In genomic region chr11:72488753-72489271, GRCm38 (mm10) we compare ENCODE assay signal across 8 mouse cellular contexts. TPM values are rescaled to one million over a fixed set of nuclear protein-coding genes. Genes with fewer than 3 reads are reported as not detected.
A peak's percentile ranks its signal among the peaks of the same experiment; 100 is the strongest.
DNase-seq lines count a peak whose midpoint lies in the region; ATAC-seq and TF ChIP-seq lines count a peak whose summit lies in the region.

No protein-coding gene starts in this region.

- H3K27me3 ChIP-seq in kidney, adult 2 months (replicated peaks; ENCODE audit: control insufficient read depth, insufficient read depth, low read length): no peaks in the 10 kb centered on the region
- peaks cover 6% of the 10 kb centered on the region for H3K27me3 ChIP-seq in liver, embryonic 14.5 days (ENCODE audit: control insufficient read depth, insufficient read depth, low read length)

- H3K4me1 ChIP-seq in kidney, adult 2 months (ENCODE audit: control insufficient read depth, insufficient read depth, low read length): no peaks in the 10 kb centered on the region
- H3K4me1 ChIP-seq in liver, embryonic 14.5 days (replicated peaks; ENCODE audit: control insufficient read depth in 2 of 2, insufficient read depth in 2 of 2, low read length in 1 of 2): peaks cover 3 to 23% of the 10 kb centered on the region in 2 experiments; a peak in 3 of 4 replicates

- under 1% methylated on average over 38 of the region's 38 CpGs for WGBS in kidney, adult 2 months
- under 1% methylated on average over 37 of the region's 38 CpGs for WGBS in liver, embryonic 14.5 days (ENCODE audit: insufficient replicate concordance)

- no peak for TF ChIP-seq CTCF in kidney, adult 2 months (conservative IDR thresholded peaks at IDR 0.05; ENCODE audit: insufficient read depth, insufficient read length, low read depth, low read length)
- no peak for TF ChIP-seq CTCF in liver, embryonic 14.5 days (IDR thresholded peaks at IDR 0.05; ENCODE audit: low read depth)

- H3K4me3 ChIP-seq in kidney, adult 2 months (ENCODE audit: insufficient read depth, low read depth, low read length): peak overlapping the region; percentile 67
- H3K4me3 ChIP-seq in liver, embryonic 14.5 days (ENCODE audit: insufficient read depth in 1 of 2, low read depth in 2 of 2, low read length in 2 of 2): peak overlapping the region; percentile 53 to 60

- H3K9ac ChIP-seq in liver, embryonic 14.5 days (replicated peaks): no peak overlapping the region

- H3K4me2 ChIP-seq in liver, embryonic 14.5 days (ENCODE audit: low read depth): peak overlapping the region; percentile 67

- DNase-seq in kidney, adult 2 months: no peak
- no peak for DNase-seq in kidney, adult 9 months
- DNase-seq in cerebellum, adult 8-10 months: peak; percentile 18
- peak; percentile 43 to 60 for DNase-seq in frontal cortex, postnatal 25 days (ENCODE audit: low spot score in 2 of 2)
- DNase-seq in kidney, postnatal 25 days: peak; percentile 36 to 60
- DNase-seq in liver, embryonic 14.5 days (ENCODE audit: low read depth in 3 of 3, low spot score in 3 of 3): no peak
- peak; percentile 88 for DNase-seq in retina, postnatal 1 day
- DNase-seq in c-Kit-positive CD71-positive TER-119-positive erythroid progenitor cells, embryonic 14.5 days (ENCODE audit: low spot score): no peak

- ATAC-seq in liver, embryonic 14.5 days (ENCODE audit: insufficient read depth): peak; percentile 12; the same call in 1 of the 2 replicates

- no peaks in the 10 kb centered on the region for H3K36me3 ChIP-seq in kidney, adult 2 months (ENCODE audit: control insufficient read depth, insufficient read depth, low read length)
- no peaks in the 10 kb centered on the region for H3K36me3 ChIP-seq in liver, embryonic 14.5 days (replicated peaks; ENCODE audit: control insufficient read depth, insufficient read depth, low read depth)

- TF ChIP-seq POLR2A in kidney, adult 2 months (IDR thresholded peaks at IDR 0.05; ENCODE audit: low read depth, low read length): no peak

- no peaks in the 10 kb centered on the region for H3K9me3 ChIP-seq in liver, embryonic 14.5 days (ENCODE audit: control insufficient read depth, low read length)

- TF ChIP-seq EP300 in liver, embryonic 14.5 days (IDR thresholded peaks at IDR 0.05; ENCODE audit: low read depth): no peak

- no peak overlapping the region for H3K27ac ChIP-seq in kidney, adult 2 months (ENCODE audit: insufficient read depth, low read depth, low read length)
- H3K27ac ChIP-seq in liver, embryonic 14.5 days: no peak overlapping the region

RNA-seq across cellular contexts. Expression of gene Spns2, which starts 0.9 kb away (rescaled TPM):
- polyA plus RNA-seq in kidney, adult 2 months (2012; rRNA removed): 102 TPM in 2 replicates
- 8.6 and 12.9 TPM in 2 replicates for polyA plus RNA-seq in liver, embryonic 14.5 days (2012; rRNA removed)
- polyA plus RNA-seq in liver, embryonic 14.5 days (2014; fragmentation: Nextera tagmentation; extraction: Ambion mirVana): 3.8 and 6.3 TPM in 2 replicates

RNA-seq across cellular contexts. Expression of gene Mybbp1a, which starts 47.7 kb away (rescaled TPM):
- polyA plus RNA-seq in kidney, adult 2 months (2012; rRNA removed): 27.0 and 28.6 TPM in 2 replicates
- polyA plus RNA-seq in liver, embryonic 14.5 days (2012; rRNA removed): 31.0 and 56.3 TPM in 2 replicates
- polyA plus RNA-seq in liver, embryonic 14.5 days (2014; fragmentation: Nextera tagmentation; extraction: Ambion mirVana): 65.5 and 72.6 TPM in 2 replicates

RNA-seq across cellular contexts. Expression of gene Ggt6, which starts 53.5 kb away (rescaled TPM):
- 24.3 and 29.3 TPM in 2 replicates for polyA plus RNA-seq in kidney, adult 2 months (2012; rRNA removed)
- polyA plus RNA-seq in liver, embryonic 14.5 days (2012; rRNA removed): 0.10 and 0.18 TPM in 2 replicates
- polyA plus RNA-seq in liver, embryonic 14.5 days (2014; fragmentation: Nextera tagmentation; extraction: Ambion mirVana): 0.25 and 0.38 TPM in 2 replicates

Comparison
In these comparisons a context has a peak if more than half of its experiments do, and no peak if none do; other contexts are left out.
1. DNase-seq: peak in cerebellum, adult 8-10 months (single experiment), frontal cortex, postnatal 25 days (2 of 2), kidney, postnatal 25 days (2 of 2) and retina, postnatal 1 day (single experiment); none in kidney, adult 2 months (single experiment), kidney, adult 9 months (single experiment), liver, embryonic 14.5 days (0 of 3) and c-Kit-positive CD71-positive TER-119-positive erythroid progenitor cells, embryonic 14.5 days (single experiment).
2. RNA of gene Ggt6, which starts 53.5 kb away (polyA plus RNA-seq): 24.3 to 29.3 TPM in kidney, adult 2 months; 0.10 to 0.38 TPM in liver, embryonic 14.5 days; every median in the first group is over 10 times any median in the second.